Mouse (Mus musculus) lung, adult 18-20 months (tissue): ENCODE data around the gene Apbb2.

ENCODE experiments used
- DNase-seq, 2 experiments: peaks; one replicate each; pipeline ENCODE4 v3.0.0; 2022; ENCODE audit warnings: mixed read lengths in 2 of 2

Apbb2 gene

DNA sequence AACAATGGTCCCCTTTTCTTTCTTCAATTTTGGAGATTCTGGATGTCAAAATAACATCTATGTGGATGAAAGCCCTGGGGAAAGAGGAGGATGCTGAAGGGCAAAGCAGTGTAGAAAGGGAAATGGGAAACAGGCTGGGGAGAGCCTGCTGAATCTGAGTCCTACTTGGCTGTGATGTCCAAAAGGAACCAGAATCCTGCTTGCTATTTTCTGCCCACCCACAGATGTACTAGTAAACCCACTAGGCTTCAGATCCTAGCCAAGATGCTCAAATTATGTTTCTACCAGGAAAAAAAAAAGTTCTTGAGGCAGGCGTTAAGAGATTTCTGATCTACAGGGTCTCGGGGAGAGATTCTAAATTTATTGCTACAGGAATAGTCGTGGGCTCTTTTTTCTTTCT lies 205.8 kb downstream of the Apbb2 start:
- no peak for DNase-seq

DNA sequence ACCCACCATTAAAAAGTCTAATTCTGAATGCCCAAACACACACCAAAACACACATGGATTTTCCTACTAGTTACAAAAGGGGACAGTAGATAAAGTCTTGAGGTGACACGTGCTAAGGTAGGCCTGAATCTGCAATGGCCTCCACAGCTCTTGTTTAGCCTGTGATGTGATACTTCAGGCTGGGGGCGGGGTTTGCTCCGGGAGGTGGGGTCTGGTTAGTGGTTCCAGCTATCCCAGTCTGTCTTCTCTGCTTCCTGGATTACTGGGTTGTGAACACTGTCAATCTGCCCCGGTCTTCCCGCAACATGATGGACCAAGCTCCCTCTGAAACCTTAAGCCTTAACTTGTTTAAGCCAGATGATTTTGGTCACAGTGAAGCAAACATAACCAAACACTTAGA lies 210.0 kb downstream of the Apbb2 start:
- no peak for DNase-seq

DNA sequence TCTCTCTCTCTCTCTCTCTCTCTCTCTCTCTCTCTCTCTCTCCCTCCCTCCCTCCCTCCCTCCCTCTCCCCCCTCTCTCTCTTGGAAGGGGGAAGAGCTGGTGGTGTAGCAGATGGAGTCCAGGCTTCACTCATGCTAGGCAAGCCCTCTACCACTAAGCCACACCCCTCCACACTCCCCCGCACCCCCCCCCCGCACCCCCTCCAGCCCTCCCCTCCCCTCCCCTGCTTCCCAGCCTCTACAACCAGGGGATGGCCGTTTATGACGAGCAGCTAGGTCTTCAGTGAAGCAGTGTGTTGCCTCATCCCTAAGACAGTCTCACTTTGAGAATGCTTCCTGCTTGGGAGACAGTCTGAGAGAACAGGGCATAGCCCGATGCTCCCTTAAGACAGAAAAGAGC lies 210.6 kb downstream of the Apbb2 start:
- no peak for DNase-seq

DNA sequence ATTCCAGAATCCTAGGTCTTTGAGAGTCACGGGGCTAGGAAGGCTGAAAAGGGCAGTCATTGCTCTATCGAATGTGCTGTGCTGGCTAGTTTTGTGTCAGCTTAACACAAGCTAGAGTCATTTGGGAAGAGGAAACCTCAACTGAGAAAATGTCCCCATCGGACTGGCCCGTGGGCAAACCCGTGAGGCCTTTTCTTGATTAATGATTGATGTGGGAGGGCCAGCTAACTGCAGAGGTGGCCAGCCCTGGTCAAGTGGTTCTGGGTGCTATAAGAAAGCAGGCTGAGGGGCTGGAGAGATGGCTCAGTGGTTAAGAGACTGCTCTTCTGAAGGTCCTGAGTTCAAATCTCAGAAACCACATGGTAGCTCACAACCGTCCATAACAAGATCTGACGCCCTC lies 212.2 kb downstream of the Apbb2 start:
- no peak for DNase-seq

DNA sequence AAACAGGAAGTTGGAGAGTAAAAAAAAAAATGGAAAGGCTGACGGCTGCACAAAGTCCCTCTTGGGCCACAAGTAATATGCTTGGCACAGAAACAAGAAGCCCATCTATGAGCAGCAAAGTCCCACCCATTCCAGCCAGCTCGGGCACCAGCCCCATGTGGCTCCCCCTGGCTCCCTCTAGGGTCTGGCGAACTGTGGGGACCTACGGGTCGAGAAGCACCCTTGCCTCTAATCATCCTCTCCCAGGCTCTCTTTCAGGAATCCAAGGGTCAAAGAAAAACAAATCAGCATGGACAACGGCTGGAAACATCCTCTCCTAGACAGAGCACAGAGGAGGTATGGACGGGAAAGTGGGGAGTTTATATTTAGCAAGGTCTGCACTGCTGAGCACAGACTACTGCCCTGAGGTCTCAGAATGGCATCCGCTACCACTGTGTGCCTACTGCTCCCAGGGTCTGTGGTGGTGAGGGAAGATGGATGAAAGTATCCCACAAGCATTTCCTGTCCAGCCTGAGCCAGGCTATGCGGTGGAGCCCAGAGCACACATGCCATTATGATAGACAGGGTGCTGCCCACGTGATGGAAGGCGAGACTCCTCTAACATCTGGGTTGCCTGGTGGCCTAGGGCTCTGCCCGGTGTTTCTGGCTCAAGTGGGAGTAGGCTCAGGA lies 212.7 kb downstream of the Apbb2 start:
- no peak for DNase-seq

DNA sequence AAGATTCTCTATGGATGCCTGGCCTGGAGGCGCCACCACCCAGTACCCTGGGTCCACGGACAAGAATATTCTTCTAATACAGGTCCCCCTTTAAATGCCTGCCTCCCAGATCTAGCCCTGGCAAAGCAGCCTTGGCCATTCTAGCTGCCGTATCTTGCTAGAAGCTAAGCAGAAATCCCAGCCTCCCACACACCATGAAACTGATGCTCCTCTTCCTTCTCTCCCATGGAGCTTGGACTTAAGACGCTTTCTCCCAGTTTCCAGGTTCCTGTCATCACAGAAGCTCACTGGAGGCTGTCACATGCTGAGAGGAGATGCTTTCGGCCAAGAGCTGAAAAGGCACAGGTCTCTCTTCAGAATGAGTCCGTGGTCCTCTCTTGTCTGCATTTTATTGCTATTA lies 213.3 kb downstream of the Apbb2 start:
- no peak for DNase-seq

DNA sequence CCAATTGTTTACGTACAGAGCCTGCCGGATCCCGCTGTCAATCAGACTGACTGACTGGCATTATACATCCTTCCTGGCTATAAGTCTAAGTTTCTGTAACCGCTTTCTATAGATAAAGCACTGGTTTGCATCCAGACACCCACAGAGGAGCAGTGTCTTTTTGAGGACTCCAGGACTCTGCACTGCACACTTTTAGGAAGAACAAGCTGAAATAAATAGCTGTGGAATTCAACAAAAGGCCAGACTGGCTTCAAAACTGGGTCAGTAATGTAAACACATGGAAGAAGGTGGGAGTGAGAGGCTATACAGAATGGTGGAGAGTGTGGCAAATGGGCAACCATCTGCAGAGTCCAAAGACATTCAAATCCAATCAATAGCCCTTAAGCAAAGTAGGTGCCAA lies 218.0 kb downstream of the Apbb2 start:
- DNase-seq = no peak

DNA sequence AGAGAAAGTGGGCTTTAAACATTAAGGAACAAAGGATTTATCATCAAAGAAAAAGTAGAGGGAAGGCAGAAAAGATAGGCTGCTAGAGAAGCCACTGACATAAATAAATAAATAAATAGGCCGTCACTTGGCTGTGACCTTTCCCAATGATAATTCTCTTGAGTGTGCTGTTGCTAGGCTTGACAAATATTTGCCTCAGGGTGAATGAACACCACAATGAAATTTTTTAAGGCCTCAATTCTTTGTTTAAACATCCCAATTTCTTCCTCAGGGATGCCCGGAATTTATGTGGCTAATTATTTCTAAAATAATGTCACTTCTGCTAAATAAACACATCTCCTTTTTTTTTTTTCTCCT lies 219.3 kb downstream of the Apbb2 start:
- no peak for DNase-seq

DNA sequence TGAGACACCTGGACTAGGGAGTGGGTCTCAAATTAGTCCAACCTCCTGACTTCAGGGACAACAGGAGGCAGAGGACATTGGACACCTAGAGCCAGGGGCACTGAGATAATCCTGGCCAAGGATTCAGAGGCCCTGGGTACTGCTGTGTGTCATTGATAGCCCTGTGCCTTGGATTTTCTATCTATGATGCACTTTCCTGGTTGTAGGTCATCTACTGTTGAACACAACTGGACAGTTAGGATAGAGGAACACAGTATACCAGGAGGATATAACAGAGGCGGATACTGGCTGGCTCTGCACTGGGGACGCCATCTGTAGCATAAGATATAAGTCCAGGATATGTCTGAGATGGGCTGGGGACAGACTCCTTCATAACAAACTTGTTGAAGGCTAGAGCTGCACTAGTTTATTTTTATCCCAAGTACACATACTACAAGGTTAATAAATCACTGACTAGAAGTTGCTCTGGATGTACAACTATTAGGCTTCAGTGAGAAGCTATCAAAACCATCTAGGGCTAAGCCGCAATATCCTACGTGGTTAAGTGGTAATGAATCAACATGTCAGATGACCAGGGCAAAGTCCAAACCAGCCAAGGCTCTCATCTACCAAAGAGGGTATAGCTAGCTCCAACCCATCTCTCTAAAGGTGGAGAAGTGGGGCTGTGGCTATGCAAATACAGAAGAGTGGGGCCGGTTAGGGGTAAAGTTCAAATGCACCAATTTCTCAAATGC lies 219.9 kb downstream of the Apbb2 start:
- DNase-seq = no peak

DNA sequence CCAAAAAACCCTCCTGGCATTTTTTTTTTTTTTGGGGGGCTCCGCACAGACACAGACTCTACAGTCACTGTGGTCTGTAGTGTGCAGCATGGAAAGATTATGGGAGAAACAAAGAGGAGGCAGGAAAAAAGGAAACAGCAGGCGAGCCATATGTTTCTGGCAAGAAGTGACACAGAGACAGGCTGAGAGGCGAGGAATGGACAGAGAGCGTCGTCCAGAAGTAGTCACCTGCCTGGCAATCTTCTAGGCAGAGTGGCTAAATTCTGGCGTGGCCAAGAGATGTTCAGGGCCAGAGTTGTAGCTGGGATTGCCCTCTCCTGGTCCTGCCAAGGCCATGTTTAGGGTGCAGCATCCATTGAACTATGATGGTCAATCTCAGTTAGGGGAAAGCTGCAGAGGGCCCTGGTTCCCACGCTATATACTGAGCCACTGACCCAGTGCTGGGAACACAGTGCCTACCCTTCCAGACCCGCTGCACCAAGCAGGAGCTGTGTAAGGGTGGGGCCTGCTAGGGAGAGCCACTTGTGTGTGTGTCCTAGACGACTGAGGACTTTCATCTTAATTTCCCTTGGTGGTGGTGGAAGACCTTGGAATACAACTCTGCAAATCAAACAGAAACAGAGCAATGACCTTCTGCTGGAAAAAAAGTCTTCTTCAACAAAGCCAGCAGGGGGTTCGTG lies 224.7 kb downstream of the Apbb2 start:
- DNase-seq = no peak

DNA sequence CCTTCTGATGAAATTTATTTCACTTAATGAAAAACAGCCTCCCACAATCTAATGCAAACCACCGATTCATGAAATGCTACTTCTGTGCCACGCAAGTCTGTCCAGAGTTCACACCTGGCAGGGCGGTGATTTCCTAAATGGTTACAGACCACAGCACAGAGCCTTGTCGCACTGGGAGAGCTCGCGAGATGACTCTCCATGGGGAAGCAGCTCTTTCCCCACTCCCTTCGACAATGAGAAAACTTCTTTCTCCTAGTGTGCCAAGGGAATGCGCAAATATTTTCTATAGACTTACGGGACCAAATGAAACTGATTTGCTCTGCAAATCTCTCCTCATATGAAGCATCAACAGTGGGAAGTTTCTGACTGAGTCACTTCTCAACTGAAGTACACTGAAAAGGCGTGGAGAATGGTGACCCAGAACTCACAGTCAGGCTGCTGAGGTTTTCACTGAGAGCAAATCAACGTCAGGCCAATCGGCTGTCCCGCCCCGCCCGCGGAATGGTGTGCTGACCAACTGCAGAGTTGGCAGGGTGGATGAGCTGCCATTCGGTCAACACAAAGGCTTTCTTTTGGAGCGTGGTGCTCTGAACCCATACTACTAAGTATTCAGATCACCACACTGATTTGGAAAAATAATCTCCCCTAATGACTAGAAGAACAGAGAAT lies 225.6 kb downstream of the Apbb2 start:
- peak in 1 of 2 experiments; percentile 16 for DNase-seq

DNA sequence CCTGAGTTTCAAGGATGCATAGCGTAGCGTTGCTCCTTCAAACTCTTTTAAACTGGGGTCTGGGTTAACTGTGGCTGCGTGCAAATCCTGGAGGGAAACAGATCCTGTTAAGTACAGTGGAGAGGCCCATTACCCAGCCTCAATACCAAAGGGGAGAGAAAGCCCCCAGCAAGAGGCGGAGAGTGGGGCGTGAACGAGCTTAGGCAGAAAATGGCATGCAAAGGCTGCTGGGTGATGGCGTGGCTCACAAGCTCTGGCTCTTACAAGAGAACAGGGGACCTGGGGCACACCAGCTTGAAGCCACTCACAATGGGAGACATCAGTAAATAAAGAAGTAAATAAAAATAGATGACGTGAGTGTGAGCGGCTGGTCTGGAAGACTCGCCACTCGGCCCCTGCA lies 226.8 kb downstream of the Apbb2 start:
- DNase-seq = no peak

DNA sequence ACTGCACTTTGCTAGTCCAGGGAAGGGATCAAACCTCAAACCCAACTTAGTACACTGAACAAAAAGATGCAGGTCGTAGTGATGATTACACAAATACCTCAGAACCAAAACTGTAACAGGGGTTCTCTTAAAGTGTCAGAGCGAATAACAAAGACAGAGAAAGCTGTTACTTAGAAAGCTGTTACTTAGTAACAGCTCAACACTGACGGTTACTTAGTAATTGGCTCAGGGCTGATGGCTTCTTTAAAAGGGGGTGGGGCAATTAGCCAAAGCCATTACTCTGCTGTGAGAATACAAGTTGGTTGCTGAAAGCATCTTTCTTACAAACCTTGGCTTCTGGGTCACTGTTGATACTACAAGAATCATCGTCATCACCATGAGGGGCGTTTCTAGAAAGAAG lies 227.3 kb downstream of the Apbb2 start:
- DNase-seq = no peak

DNA sequence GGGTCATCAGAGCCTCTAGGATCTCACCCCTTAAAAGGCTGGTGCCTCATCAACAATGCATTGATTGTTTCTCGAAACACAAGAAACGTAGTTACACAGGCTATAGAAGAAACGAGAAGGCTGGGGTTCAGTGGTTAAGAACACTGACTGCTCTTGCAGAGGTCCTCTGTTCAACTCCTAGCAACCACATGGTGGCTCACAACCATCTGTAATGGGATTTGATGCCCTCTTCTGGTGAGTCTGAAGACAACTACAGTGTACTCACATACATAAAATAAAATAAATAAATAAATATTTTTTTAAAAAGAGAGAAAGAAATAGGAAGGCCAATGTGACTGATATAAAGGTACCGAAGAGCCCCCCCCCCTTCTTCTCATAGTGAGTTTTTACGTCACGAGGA lies 228.0 kb downstream of the Apbb2 start:
- DNase-seq = no peak

DNA sequence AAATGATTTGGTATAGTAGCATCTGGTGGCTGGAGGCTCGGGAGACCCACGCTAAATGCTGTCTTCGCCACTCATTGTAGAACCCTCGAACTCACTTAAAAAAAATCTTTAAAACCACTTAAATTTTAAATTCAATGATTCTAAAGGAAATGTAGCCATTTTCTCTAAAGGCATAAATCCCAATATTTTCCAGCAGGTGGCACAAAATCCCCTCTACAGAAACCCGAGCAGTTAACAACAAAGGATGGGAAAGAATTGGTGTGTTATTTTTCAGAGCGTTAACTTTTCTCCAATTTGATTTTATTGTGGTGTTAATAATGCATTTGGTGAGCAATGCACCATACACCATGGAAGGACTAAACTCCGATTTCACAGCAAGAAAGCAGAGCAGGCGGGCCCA lies 231.1 kb downstream of the Apbb2 start:
- no peak for DNase-seq

DNA sequence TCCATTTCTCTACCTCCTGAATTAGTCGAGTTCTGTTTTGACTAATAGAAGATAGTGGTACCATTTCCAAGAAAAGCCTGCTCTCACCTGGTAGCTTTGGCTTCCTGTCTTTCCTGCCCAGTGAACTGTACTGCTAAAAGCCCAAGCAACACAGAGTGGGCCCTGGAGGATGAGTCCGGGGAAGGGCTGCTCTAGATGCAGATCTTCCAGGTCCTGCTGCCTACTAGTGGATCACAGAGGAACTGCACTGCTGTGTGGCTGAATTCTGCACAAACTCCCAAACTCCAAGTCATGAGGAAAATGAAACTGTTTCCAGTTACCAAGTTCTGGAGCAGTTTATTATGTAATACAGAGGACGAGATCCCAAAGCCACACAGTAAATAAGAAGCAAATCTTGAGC lies 232.9 kb downstream of the Apbb2 start:
- peak; percentile 60 to 61 for DNase-seq

DNA sequence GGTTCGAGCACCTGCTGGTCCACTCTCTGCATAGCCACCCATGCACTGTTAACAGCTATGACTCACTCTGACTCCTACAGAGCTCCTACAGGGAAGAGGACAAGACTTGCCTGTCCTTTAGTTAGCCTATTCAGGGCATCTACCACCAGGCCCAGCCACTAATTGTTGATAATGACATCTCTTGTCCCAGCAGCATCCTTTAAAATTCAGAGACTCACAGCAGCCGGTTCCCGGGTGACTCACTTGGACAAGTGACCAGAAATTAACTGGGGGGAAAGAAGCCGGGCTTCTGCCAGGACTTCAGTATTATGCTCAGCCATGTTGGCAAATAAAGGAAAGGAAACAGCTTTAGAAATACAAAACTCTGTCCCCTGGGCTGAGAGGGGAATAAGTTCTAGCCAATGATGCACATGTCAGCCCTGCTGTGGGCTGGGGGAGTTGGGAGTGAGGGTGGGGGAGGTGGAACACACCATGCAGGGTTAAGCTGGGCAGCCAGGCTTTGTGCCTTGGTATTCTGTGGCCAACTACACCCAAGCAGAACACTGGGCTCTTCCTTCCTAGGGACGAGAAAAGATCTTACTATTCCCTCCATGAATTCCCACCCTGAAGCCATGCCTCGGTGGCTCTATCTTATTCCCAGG lies 233.7 kb downstream of the Apbb2 start:
- no peak for DNase-seq

DNA sequence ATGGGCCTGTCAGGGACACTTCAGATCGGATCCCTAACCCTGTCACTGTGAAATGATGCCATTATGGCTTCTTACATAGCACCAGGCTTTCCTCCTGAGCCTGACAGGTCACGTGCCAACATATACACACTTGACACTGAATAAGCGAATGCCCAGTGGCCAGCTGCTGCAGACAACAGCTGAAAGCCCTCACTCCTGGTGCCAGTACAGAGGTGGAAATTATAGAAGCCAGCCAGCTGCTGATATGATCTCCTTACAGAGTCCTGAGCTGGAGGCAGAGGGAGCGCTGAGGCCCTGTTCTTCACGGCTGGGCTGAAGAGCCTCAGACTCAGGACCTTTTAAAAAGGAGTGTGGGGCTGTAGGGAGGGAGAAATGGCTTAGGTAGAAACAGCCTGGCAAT lies 234.5 kb downstream of the Apbb2 start:
- DNase-seq = no peak

DNA sequence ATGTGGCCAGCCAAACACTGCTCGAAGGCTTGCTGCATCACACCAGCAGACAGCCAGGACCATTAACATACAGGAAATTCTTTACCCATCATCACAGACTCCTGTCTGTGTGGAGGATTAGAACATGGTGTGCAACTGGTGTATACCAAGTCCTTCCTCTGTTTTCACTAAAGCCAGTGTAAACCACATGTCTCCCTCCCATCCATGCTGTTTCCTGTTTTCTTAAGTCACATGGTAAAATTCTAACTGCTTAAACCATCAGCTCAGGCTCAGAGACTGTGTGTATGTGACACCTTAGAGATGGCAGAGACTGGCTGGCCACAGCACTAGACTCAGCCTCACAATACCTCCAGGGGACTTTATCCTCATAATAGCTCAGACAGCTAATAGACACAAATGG lies 236.5 kb downstream of the Apbb2 start:
- DNase-seq = no peak

DNA sequence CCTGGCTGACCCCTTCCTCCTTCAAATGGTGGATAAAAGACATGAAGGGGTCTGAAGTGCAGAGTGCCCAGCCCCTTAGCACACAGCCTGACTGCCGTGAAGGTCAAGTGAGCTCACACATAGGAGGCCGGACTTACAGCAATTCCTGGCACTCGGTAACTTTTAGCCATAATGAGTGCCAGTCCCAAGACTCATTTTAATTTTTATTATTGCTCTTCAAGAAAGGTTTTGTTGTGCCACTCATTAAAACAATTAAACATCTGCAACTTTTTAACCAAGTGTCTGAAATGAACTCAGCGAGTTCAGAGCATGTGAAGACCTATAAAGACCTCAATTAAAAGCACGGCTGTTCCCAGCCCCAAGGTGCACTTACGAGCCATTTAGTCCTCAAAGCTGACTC lies 239.6 kb downstream of the Apbb2 start:
- DNase-seq = no peak

DNA sequence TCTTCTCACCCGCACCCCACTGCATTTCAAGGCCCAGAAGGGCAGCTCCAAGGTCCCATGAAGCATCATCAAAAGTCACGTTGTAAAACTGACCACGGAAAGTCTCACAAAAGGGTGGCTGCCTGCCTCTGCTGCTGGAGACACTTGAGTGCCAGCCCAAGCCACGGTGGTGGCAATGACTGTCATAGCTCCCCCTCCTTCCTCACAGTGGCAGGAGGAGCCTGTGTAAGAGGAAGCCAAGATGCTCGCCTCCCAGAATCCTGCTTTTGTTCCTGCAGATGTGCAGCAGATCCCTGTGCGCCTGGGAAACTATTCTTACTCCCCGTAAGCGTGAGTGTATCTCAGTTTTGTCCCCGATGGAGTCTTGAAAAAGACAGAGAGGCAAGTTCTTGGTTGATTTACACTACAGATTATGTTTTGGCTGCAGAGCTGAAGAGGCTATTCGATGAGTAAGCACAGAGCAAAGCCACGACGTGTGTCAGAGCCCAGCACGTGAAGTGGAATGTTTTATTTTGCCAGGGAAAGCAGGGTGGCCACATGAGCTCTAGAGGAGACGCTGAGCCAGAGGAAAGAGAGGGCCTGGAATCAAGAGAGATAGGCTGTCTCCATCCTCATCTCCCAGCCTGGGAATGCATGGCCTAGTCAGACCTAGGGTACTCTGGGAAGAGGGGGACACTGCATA lies 241.9 kb downstream of the Apbb2 start:
- DNase-seq = no peak

DNA sequence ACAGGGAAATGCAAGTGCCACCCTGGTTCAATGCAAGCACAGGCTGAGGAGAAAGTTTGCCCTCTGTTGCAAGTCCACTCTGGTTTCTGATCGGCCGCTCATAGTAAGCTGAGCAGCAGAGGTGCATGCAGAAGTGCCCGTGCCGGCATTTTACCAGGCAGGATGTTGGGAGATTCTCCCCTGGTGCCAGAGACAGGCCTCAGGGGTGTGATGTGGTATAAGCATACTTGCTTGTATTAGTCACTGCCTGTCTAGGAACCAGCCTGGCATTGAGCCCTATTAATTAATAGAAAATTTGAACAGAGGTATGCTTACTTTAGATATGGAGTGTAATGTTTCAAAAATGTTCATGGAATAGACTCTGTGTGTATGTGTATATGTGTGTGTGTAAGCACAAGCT lies 244.2 kb downstream of the Apbb2 start:
- DNase-seq = no peak
